Mouse (Mus musculus) stomach, postnatal 0 days (tissue): ENCODE measurements around the gene Myo18b. TPM values are rescaled to one million over a fixed set of nuclear protein-coding genes. Genes with fewer than 3 reads are reported as not detected.
A peak's percentile ranks its signal among the peaks of the same experiment; 100 is the strongest.

ENCODE experiments used
- ATAC-seq: fragments of 200-750 bp; cut with Nextera tagmentation; 2 replicates; pipeline ENCODE4 v1.8.0; 2017; ENCODE audit not compliant: low FRiP score, low TSS enrichment
- DNase-seq: peaks from one replicate; pipeline ENCODE4 v3.0.0-alpha.2; 2016; ENCODE audit warnings: low spot score
- H3K27ac ChIP-seq: fragments of 300-500 bp; sonication (generic); replicated peaks from 2 replicates; pipeline ENCODE4 v1.5.1; 2014; ENCODE audit warnings: mild to moderate bottlenecking, control low read depth
- H3K27me3 ChIP-seq: fragments of 300-500 bp; sonication (generic); 2 replicates; pipeline ENCODE4 v1.6.1; 2014; ENCODE audit warnings: low read length; ENCODE audit not compliant: control insufficient read depth, insufficient read depth
- H3K36me3 ChIP-seq: fragments of 300-500 bp; sonication (generic); 2 replicates; pipeline ENCODE4 v1.6.1; 2014; ENCODE audit warnings: low read length, mixed read lengths; ENCODE audit not compliant: control insufficient read depth, insufficient read depth
- H3K4me1 ChIP-seq: fragments of 300-500 bp; sonication (generic); replicated peaks from 2 replicates; pipeline ENCODE4 v1.6.1; 2014; ENCODE audit warnings: antibody characterized with exemption; ENCODE audit not compliant: control insufficient read depth, insufficient read depth
- H3K4me2 ChIP-seq: fragments of 300-500 bp; sonication (generic); replicated peaks from 2 replicates; pipeline ENCODE4 v1.6.1; 2014; ENCODE audit warnings: low read depth, mild to moderate bottlenecking, control low read depth, moderate library complexity
- H3K4me3 ChIP-seq: fragments of 300-500 bp; sonication (generic); 2 replicates; pipeline ENCODE4 v1.5.1; 2014; ENCODE audit warnings: low read depth, low read length, control low read depth
- H3K9ac ChIP-seq: fragments of 300-500 bp; sonication (generic); 2 replicates; pipeline ENCODE4 v1.6.1; 2014; ENCODE audit warnings: mild to moderate bottlenecking, low read length, control low read depth, mixed read lengths
- H3K9me3 ChIP-seq: fragments of 300-500 bp; sonication (generic); 2 replicates; pipeline ENCODE4 v1.6.1; 2016; ENCODE audit warnings: low read length; ENCODE audit not compliant: control insufficient read depth
- CTCF ChIP-seq: IDR thresholded peaks from 2 replicates; pipeline ENCODE4 v1.5.1; 2016; ENCODE audit warnings: antibody characterized with exemption, low read depth, mild to moderate bottlenecking, moderate library complexity
- EP300 ChIP-seq: optimal IDR thresholded peaks from 2 replicates; pipeline ENCODE3; 2016; ENCODE audit warnings: antibody characterized with exemption
- WGBS: fragments of 180-500 bp; shearing (Covaris S2); extraction: QIAGEN DNeasy Blood & Tissue Kit; methylation state at CpG from one replicate; pipeline ENCODE4 v1.1.7; 2014; 5-methylcytosine and 5-hydroxymethylcytosine counted together
- polyA plus RNA-seq: library from polyadenylated mRNA; unstranded; fragments of >200 nt; fragmentation: Nextera tagmentation; extraction: Ambion mirVana; gene quantifications from 2 replicates; pipeline ENCODE4 v1.2.1, GENCODE M21; 2015

Myo18b gene
- polyA plus RNA-seq, 1 experiment from 2014 or later: 0.17 TPM

DNA sequence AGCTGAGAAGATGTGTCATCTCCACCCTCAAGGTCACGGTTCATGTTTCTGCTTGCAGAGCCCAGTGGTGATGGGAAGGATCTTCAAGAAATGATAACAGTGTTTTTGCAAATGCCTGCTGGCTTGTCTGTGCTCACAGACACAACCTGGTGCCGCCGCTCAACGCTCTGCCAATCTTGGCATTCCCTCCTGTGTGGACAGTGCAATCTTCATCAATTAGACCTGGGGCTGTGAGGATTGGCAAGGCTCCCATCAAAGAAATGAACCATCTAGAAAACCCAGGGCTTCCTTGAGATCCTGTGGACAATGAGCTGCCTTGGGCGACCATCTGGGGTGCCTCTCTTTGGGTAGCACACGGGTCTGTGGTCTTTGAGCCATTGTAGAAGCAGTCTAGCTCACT is 109.4 kb downstream of the Myo18b start:
- no peak overlapping the region for H3K4me3 ChIP-seq
- H3K4me2 ChIP-seq: no peak overlapping the region
- H3K9me3 ChIP-seq: no peaks in the 10 kb centered on the region
- no peak overlapping the region for H3K9ac ChIP-seq
- H3K36me3 ChIP-seq: no peaks in the 10 kb centered on the region
- H3K27ac ChIP-seq: no peak overlapping the region
- H3K27me3 ChIP-seq: no peaks in the 10 kb centered on the region
- DNase-seq (no peak), ATAC-seq (no peak)
- TF ChIP-seq EP300 (no peak), CTCF (no peak)
- 84% methylated on average over 6 of the region's 6 CpGs for WGBS
- H3K4me1 ChIP-seq: no peaks in the 10 kb centered on the region

DNA sequence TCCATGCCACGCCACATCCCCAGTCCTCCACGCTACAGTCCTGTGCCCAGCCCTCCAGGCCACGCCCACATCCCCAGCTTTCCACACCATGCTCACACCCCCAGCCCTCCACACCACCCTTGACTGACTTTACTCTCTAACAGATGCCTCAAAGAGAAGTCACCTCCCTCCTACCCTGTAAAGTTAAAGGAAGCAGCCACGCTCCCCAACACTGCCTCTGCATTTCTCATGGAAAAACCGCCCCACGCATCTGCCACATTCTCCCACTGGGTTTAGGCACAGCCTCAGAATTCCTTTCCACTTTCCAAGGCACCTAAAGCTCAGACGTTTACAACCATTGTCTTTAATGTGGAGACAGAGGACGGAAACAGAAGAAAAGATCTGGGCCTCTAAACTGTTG is 110.1 kb downstream of the Myo18b start:
- Histone ChIP-seq H3K4me3 (no peak overlapping the region), H3K36me3 (no peaks in the 10 kb centered on the region), H3K4me1 (no peaks in the 10 kb centered on the region), H3K9me3 (no peaks in the 10 kb centered on the region), H3K4me2 (no peak overlapping the region), H3K9ac (no peak overlapping the region), H3K27me3 (no peaks in the 10 kb centered on the region), H3K27ac (no peak overlapping the region)
- TF ChIP-seq CTCF (no peak), EP300 (no peak)
- no peak for DNase-seq
- 68% methylated on average over 8 of the region's 8 CpGs for WGBS
- ATAC-seq: no peak

DNA sequence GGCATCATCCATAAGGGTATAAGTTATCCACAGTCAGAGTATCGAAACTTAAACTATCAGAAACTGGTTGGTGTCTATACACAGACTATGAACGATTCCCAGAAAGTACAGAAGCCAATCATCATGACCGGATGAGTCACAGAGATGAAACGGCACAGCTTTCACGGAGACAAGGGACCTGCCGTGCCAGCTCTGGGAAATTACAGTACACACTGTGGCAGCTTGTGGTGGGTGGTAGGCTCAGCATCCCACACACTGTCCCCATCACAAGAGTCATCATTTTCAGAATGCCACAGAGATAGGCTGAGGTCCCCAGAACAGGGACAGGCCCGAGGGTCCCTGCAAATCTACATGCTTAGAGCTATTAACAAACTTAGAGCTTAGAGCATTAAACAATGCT is 114.4 kb downstream of the Myo18b start:
- H3K36me3 ChIP-seq: no peaks in the 10 kb centered on the region
- no peak overlapping the region for H3K4me3 ChIP-seq
- WGBS: 85% methylated on average over 7 of the region's 7 CpGs
- no peak overlapping the region for H3K4me2 ChIP-seq
- H3K27ac ChIP-seq: no peak overlapping the region
- no peak overlapping the region for H3K9ac ChIP-seq
- no peaks in the 10 kb centered on the region for H3K9me3 ChIP-seq
- no peak for TF ChIP-seq CTCF
- no peak for TF ChIP-seq EP300
- no peaks in the 10 kb centered on the region for H3K27me3 ChIP-seq
- no peaks in the 10 kb centered on the region for H3K4me1 ChIP-seq
- ATAC-seq (no peak), DNase-seq (no peak)

DNA sequence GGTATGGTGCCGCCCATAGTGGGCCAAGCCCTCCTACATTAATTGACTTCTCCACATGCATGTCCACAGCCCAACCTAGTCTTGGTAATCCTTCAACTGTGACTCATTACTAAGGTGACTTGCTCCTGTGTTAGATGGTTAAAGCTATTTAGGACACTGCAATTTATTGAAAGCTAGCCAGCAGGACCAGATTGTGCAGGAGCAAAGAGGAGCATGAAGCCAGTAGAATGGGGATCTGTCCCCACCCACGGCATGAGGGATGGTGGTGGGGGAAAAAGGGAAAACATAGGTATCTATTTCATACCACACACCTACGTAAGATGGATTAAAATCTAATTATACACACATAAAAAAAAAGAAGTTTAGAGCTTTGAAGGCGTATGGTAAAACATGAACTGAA is 114.9 kb downstream of the Myo18b start:
- no peaks in the 10 kb centered on the region for H3K36me3 ChIP-seq
- no peak for ATAC-seq
- no peak for DNase-seq
- H3K9me3 ChIP-seq: no peaks in the 10 kb centered on the region
- H3K4me2 ChIP-seq: no peak overlapping the region
- TF ChIP-seq CTCF (no peak), EP300 (no peak)
- H3K9ac ChIP-seq: no peak overlapping the region
- no peak overlapping the region for H3K4me3 ChIP-seq
- H3K4me1 ChIP-seq: no peaks in the 10 kb centered on the region
- H3K27me3 ChIP-seq: no peaks in the 10 kb centered on the region
- no peak overlapping the region for H3K27ac ChIP-seq
- 88% methylated on average over 4 of the region's 4 CpGs for WGBS

DNA sequence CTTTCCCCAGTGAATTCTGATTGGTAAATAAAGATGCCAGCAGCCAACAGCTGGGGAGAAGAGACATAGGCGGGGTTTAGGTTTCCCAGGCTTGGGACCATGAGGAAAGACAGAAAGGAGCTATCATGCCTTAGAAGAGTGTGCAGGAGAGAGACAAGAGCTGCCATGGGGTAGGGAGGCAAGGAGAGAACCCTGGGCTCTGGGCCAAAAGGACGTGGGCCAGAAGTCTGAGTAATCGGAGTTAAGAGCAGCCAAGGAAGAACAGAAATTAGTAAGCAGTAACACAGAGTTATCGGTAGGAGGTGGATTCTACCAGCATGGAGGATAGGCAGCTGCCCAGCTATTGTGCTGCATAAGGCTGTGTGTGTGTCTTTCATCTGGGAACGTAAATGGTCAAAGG is 115.8 kb downstream of the Myo18b start:
- ATAC-seq (0 out of 2 replicates have a peak, but pooled peaks have one; percentile 15), DNase-seq (peak; percentile 33)
- Histone ChIP-seq H3K9ac (no peak overlapping the region), H3K27me3 (no peaks in the 10 kb centered on the region), H3K4me1 (no peaks in the 10 kb centered on the region), H3K4me2 (no peak overlapping the region), H3K9me3 (no peaks in the 10 kb centered on the region), H3K4me3 (no peak overlapping the region), H3K27ac (no peak overlapping the region), H3K36me3 (no peaks in the 10 kb centered on the region)
- TF ChIP-seq CTCF (no peak; the same call in 1 of the 2 replicates), EP300 (no peak)
- WGBS: 47% methylated on average over 5 of the region's 5 CpGs

DNA sequence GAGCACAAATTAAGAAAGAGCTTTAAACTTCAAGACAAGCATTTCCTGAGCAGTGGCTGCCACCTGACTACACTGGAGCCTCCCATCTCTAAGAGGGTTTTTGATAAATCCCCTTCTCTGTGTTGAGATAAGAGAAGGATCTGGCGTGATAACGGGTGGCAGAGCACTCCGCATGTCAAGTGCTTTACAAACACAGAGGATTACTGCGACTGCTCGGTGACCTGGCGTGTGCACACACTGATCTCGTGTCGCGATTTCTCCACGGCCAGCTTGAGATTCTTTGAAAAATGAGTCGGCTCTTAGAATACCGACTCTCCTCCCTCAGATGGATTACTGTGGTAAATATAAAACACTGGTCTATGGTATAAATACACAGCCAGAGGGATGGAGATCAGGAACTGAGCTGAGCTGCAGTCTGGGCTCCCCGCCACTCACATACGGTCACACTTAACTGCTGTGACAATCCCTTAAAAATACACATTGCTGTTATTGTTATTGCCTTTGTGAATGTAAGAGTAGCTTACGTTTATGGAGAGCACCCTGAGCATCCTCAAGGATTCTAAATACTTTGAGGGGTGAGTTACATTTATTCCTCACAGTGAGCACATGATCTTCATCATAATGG is 119.3 kb downstream of the Myo18b start:
- no peak for TF ChIP-seq CTCF
- no peak for TF ChIP-seq EP300
- H3K4me2 ChIP-seq: no peak overlapping the region
- H3K4me1 ChIP-seq: no peaks in the 10 kb centered on the region
- H3K27ac ChIP-seq: no peak overlapping the region
- ATAC-seq (no peak), DNase-seq (no peak)
- H3K9me3 ChIP-seq: no peaks in the 10 kb centered on the region
- WGBS: 28% methylated on average over 15 of the region's 15 CpGs
- no peaks in the 10 kb centered on the region for H3K27me3 ChIP-seq
- H3K36me3 ChIP-seq: no peaks in the 10 kb centered on the region
- no peak overlapping the region for H3K4me3 ChIP-seq
- no peak overlapping the region for H3K9ac ChIP-seq
